Mouse (Mus musculus): ENCODE data around the gene Mfsd12. TPM values are rescaled to one million over a fixed set of nuclear protein-coding genes. Genes with fewer than 3 reads are reported as not detected.

The Mfsd12 gene
- polyA plus RNA-seq, 1 experiment = 86.2 TPM

DNA sequence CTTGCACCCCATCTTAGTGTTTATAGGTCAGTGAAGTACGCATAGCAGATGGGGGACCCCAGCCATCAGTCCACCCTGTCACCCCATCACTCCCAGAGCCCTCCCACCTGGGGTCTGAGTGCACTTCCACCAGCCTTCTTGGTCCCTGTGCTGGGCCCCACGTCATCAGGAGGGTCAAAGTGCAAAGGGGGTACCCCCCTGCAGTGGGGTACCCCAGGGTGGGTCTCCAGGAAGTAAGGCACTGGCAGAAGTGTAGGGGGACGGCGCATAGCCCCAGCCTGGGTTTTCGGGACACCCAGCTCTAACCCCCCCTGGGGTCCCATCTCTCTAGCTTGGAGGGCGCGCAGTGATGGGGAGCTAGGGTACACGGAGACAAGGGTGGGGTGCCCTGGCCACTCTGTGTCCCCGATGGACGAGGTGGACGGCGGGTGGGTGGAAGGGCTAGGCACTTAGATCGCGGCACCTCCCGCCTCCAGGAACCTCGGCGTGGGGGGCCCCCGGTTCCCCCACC is 42.6 kb downstream of the Mfsd12 start:
- Histone ChIP-seq H3K4me3 (ENCODE audit: insufficient read depth, low read length) (peak overlapping the region; percentile 32), H3K27ac (ENCODE audit: insufficient read depth, low read depth, low read length) (no peak overlapping the region), H3K4me1 (ENCODE audit: control insufficient read depth, insufficient read depth, low read length) (peaks cover 26% of the 10 kb centered on the region)
- no peak for TF ChIP-seq POLR2A (IDR thresholded peaks at IDR 0.05; ENCODE audit: borderline replicate concordance, low read depth, low read length)
- no peak for TF ChIP-seq CTCF (IDR thresholded peaks at IDR 0.05; ENCODE audit: low read depth, low read length)

DNA sequence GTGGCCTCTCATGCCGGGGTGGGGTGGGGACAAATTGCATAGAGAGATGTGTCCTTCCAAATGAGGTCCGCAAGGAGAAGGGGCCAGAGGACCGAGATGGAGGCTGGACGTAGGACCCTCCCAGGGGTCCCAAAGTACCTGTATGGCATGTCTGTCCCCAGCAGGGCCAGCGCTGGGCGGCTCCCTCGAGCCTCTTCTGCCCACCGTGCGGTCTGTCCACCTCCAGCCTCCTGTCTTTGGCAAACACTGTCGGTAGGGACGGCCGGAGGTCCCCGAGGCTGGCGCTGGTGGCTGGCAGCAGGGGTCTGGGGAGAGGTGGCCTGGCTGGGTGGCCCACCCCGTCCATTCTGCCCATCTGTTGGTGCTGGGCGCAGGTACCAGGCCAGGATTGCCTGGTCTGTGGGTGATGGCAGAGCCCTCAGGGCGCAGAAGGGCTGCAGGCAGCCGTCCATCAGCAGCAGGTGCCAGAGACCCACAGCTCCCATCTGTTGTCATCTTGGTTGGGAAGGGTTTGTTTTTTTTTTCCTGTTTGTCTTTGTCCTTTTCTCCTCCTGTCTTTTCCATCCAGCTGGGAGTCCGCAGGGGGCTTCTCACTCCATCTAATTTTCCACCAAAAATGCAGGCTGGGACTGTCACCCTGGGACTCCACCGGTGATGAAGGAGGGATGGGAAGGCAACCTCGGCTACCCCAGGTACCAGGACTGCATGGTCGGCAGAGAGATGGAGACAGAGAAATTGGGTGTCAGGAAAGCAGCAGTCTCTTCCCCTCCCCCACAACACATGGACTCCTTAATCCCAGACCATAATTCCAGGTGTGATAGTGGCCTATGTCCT is 43.3 kb downstream of the Mfsd12 start:
- TF ChIP-seq POLR2A (IDR thresholded peaks at IDR 0.05; ENCODE audit: borderline replicate concordance, low read depth, low read length) (no peak), CTCF (IDR thresholded peaks at IDR 0.05; ENCODE audit: low read depth, low read length) (0 out of 2 replicates have a peak, but pooled peaks have one; percentile 8)
- Histone ChIP-seq H3K27ac (ENCODE audit: insufficient read depth, low read depth, low read length) (peak overlapping the region; percentile 98), H3K4me3 (ENCODE audit: insufficient read depth, low read length) (peak overlapping the region; percentile 32), H3K4me1 (ENCODE audit: control insufficient read depth, insufficient read depth, low read length) (peaks cover 31% of the 10 kb centered on the region)

DNA sequence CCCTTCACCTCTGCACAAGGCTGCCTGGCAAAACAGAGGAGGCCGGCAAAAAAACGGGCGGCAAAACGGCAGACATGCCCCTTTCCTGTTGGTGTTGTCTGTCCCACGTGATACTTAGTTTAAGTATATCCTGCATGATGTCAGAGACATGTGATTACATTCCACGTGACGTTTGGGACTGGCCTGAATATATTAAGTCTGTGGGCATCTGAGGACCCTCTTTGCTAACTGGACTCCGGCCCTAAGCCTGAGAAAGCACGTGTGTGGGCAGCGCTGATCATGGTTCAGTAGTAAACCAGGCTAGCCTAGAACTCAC is 43.9 kb downstream of the Mfsd12 start:
- TF ChIP-seq POLR2A (IDR thresholded peaks at IDR 0.05; ENCODE audit: borderline replicate concordance, low read depth, low read length) (no peak), CTCF (IDR thresholded peaks at IDR 0.05; ENCODE audit: low read depth, low read length) (no peak)
- peak overlapping the region; percentile 98 for H3K27ac ChIP-seq (ENCODE audit: insufficient read depth, low read depth, low read length)
- peak overlapping the region; percentile 35 for H3K4me3 ChIP-seq (ENCODE audit: insufficient read depth, low read length)
- H3K4me1 ChIP-seq (ENCODE audit: control insufficient read depth, insufficient read depth, low read length) = peaks cover 36% of the 10 kb centered on the region

DNA sequence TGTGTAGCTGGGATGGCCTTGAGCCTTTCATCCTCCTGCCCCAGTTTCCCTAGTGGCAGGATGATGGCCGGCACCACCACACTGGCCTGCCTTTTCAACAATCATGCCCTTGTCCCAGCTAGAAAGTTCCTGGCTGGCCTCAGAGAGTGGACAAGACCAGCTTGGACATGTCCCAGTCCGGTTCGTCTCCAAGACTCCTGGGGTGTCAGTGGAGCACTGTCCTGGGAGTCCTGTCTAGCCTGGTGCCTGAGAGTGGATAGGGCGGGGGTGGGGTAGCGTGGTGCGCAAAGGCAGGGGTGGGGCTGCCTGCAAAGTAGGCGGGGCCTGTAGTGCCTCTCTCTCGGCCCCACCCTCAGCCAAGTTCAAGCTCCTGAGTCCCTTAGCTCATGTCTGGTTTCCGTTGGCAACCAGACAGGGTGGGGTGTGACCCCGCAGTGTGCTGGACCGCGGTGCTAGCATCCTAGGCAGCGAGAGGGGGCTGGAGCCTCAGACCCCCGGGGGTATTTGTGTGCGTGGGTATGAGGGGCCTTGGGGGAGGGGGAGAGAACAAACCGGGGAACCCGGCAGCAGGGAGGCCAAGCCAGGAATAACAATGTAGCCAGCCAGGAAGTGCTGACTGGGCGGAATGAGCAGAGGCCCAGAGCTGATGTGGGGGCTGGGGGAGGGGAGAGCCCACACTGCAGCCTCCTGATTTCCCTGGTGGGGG is 44.4 kb downstream of the Mfsd12 start:
- TF ChIP-seq POLR2A (IDR thresholded peaks at IDR 0.05; ENCODE audit: borderline replicate concordance, low read depth, low read length) (no peak), CTCF (IDR thresholded peaks at IDR 0.05; ENCODE audit: low read depth, low read length) (no peak)
- peak overlapping the region; percentile 39 for H3K4me3 ChIP-seq (ENCODE audit: insufficient read depth, low read length)
- H3K27ac ChIP-seq (ENCODE audit: insufficient read depth, low read depth, low read length) = peak overlapping the region; percentile 98
- H3K4me1 ChIP-seq (ENCODE audit: control insufficient read depth, insufficient read depth, low read length) = peaks cover 41% of the 10 kb centered on the region

DNA sequence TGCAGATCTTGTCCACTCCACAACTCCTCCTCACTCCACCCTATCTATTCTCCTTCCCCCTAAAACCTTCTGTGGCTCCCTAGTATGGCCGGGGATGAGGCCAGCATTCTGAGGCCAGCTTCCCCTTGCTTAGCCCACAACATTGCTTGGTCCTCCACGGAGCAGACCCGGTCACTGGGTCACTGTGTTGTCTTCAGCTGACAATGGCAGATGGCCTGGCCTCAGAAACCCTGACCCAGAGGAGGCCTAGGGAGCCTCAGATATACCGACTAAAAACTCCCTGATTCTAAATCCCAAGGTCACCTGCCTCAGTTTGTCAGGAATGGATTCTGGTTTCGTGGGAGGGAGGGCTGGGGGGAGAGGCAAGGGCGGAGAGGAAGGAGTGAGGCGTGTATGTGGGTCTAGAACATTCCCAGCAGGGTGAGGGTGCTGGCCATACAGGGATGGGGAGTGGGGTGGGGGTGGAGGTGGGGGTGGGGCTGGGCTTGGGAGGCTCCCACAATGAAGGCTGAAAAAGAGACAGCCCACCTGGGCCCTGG is 45.0 kb downstream of the Mfsd12 start:
- H3K4me3 ChIP-seq (ENCODE audit: insufficient read depth, low read length) = peak overlapping the region; percentile 39
- H3K4me1 ChIP-seq (ENCODE audit: control insufficient read depth, insufficient read depth, low read length) = peaks cover 41% of the 10 kb centered on the region
- no peak for TF ChIP-seq POLR2A (IDR thresholded peaks at IDR 0.05; ENCODE audit: borderline replicate concordance, low read depth, low read length)
- TF ChIP-seq CTCF (IDR thresholded peaks at IDR 0.05; ENCODE audit: low read depth, low read length) = no peak
- peak overlapping the region; percentile 98 for H3K27ac ChIP-seq (ENCODE audit: insufficient read depth, low read depth, low read length)

DNA sequence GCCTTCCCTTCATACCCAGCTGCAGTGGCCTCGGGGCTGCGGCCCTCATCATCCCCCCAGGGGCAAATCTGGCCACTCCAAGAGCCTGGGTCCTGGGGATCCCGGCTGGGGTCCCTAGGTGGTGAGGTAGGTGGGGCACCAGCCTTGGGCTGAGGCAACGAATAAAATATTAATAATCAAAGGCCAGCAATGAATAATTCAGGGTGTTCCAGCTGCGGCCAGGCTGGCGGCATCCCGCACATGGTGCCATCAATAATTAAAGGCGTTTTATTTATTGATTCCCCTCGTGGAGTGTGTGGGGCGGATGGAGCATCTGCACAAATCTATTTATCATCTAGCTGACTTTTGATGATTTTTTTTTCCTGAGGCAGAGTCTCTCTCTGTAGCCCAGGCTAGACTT is 46.2 kb downstream of the Mfsd12 start:
- Histone ChIP-seq H3K4me3 (ENCODE audit: insufficient read depth, low read length) (no peak overlapping the region), H3K4me1 (ENCODE audit: control insufficient read depth, insufficient read depth, low read length) (peaks cover 48% of the 10 kb centered on the region), H3K27ac (ENCODE audit: insufficient read depth, low read depth, low read length) (no peak overlapping the region)
- TF ChIP-seq POLR2A (IDR thresholded peaks at IDR 0.05; ENCODE audit: borderline replicate concordance, low read depth, low read length) = no peak
- no peak for TF ChIP-seq CTCF (IDR thresholded peaks at IDR 0.05; ENCODE audit: low read depth, low read length)

DNA sequence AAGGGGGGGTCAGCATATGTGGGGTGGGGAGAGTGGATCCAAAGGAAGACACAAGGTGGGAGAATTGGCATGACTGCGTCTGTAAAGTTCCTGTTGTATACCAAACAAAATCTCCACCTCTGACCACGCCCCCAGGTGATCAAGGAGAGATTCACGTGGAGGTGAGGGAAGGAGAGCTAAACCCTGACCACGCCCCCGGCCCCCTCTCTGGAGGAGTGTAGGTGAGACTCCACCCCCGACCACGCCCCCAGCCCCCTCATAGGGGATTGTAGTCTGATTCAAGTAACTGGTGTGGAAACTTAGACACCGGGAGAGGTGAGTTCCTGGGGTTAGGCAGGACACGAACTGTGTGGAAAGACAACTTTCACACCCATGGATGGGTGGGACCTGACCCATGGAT is 46.8 kb downstream of the Mfsd12 start:
- peaks cover 50% of the 10 kb centered on the region for H3K4me1 ChIP-seq (ENCODE audit: control insufficient read depth, insufficient read depth, low read length)
- no peak for TF ChIP-seq POLR2A (IDR thresholded peaks at IDR 0.05; ENCODE audit: borderline replicate concordance, low read depth, low read length)
- TF ChIP-seq CTCF (IDR thresholded peaks at IDR 0.05; ENCODE audit: low read depth, low read length) = no peak
- H3K4me3 ChIP-seq (ENCODE audit: insufficient read depth, low read length) = no peak overlapping the region
- H3K27ac ChIP-seq (ENCODE audit: insufficient read depth, low read depth, low read length) = no peak overlapping the region

DNA sequence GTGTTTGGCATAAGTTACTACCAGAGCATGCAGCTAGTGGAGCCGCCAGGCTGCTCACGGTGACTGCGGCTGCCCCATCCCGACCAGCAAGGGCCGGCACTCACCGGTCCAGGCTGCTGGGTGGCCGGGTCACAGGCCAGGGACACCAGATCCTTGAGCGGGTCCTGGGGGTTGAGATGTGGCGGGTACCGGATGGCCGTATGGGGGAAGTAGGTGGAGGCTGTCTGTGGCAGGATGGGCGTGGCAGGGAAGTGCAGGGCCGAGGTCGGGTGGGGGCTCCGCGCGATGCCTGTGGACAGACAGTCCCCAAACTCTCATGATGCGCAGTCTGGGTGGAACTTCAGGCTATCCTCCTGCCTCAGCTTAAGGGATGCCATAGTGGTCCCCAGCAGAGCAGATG is 47.4 kb downstream of the Mfsd12 start:
- H3K27ac ChIP-seq (ENCODE audit: insufficient read depth, low read depth, low read length) = peak overlapping the region; percentile 16
- no peak for TF ChIP-seq CTCF (IDR thresholded peaks at IDR 0.05; ENCODE audit: low read depth, low read length)
- no peak for TF ChIP-seq POLR2A (IDR thresholded peaks at IDR 0.05; ENCODE audit: borderline replicate concordance, low read depth, low read length)
- peaks cover 54% of the 10 kb centered on the region for H3K4me1 ChIP-seq (ENCODE audit: control insufficient read depth, insufficient read depth, low read length)
- H3K4me3 ChIP-seq (ENCODE audit: insufficient read depth, low read length) = no peak overlapping the region

DNA sequence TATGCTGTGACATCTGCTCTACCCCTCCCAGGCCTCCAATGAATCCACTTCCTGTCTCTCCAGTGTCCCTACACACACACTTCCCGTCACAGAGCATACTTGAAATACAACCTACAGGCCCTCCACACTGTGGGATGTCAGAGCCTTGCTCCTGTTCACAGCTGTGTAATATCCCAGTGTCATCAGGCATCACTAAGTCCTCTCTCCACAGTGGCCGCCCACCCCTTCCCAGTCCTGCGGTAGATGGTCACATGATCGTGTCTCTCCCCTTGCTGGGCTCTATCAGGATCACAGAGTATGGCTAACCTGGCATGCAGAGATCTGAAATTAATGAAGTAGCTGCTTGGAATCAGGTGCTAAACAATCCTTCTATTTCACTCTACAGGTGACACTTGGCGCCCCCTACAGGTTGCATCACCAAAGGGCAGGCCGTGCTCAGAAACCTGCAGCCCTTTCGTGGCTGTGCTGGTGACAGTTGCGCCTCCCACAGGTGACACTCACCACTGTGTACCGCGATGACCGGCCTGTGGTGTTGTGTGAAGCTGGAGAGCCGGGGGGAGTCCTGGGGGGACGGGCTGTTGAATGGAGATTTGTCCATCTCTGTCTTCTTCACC is 48.4 kb downstream of the Mfsd12 start:
- TF ChIP-seq POLR2A (IDR thresholded peaks at IDR 0.05; ENCODE audit: borderline replicate concordance, low read depth, low read length) (no peak), CTCF (IDR thresholded peaks at IDR 0.05; ENCODE audit: low read depth, low read length) (peak; percentile 96)
- no peak overlapping the region; the same call in 1 of the 2 replicates for H3K4me3 ChIP-seq (ENCODE audit: insufficient read depth, low read length)
- H3K4me1 ChIP-seq (ENCODE audit: control insufficient read depth, insufficient read depth, low read length) = peaks cover 59% of the 10 kb centered on the region
- peak overlapping the region; percentile 38 for H3K27ac ChIP-seq (ENCODE audit: insufficient read depth, low read depth, low read length)

Data from bone marrow macrophage, adult 2 months (primary cell).